Mouse (Mus musculus) lung, adult 2 months (tissue): Measurements from ENCODE around the gene Tut1.

ENCODE experiments used
- CTCF ChIP-seq: fragments of 200-500 bp; IDR thresholded peaks from 2 replicates; pipeline ENCODE4 v1.5.1; 2011; ENCODE audit warnings: mild to moderate bottlenecking, low read length, control low read depth; ENCODE audit not compliant: insufficient read depth
- POLR2A ChIP-seq: fragments of 200-500 bp; IDR thresholded peaks from 2 replicates; pipeline ENCODE4 v1.6.1; 2011; ENCODE audit warnings: low read depth, mild to moderate bottlenecking, control low read depth, low read length, borderline replicate concordance; ENCODE audit errors: extremely low read depth

DNA sequence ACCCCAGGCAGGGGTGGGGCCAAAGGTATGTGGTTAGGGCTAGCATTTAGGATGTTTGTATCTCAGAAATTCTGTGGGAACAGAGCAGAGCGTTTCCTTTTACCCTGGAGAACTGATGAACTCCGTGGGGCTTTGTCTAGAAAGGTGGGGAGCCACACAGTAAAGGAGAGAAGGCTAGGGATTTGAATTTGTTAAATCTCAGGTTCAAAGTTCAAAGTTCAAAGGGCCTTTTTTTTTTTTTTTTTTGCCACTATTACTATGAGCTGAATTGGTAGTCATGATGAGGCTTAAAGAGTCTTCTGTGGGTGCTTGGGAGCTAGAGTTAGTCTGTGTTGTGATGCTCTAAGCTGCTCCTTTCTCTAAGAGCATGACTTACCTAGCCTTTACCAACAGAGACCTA, 16.9 kb upstream of the Tut1 start:
- TF ChIP-seq CTCF: no peak
- TF ChIP-seq POLR2A: no peak
